Mouse (Mus musculus) lung, embryonic 15.5 days (tissue): Measurements from ENCODE around the gene Gm2001. TPM values are rescaled to one million over a fixed set of nuclear protein-coding genes. Genes with fewer than 3 reads are reported as not detected.
"Not testable (repeated sequence)": the region's sequence is repeated elsewhere in the genome, so short reads cannot be mapped to it uniquely, and the experiment has no call there.

Experiments used
- ATAC-seq: fragments of 200-750 bp; cut with Nextera tagmentation; 2 replicates; pipeline ENCODE4 v1.8.0; 2017; ENCODE audit warnings: moderate number of reproducible peaks, borderline replicate concordance; ENCODE audit not compliant: low FRiP score, low TSS enrichment; ENCODE audit errors: extremely low read depth
- H3K27ac ChIP-seq: fragments of 300-500 bp; sonication (generic); 2 replicates; pipeline ENCODE4 v1.5.1; 2015; ENCODE audit warnings: moderate library complexity, mild to moderate bottlenecking, inconsistent platforms
- H3K27me3 ChIP-seq: fragments of 300-500 bp; sonication (generic); 2 replicates; pipeline ENCODE4 v1.6.1; 2015; ENCODE audit warnings: inconsistent platforms
- H3K36me3 ChIP-seq: fragments of 300-500 bp; sonication (generic); 2 replicates; pipeline ENCODE4 v1.6.1; 2015; ENCODE audit warnings: inconsistent platforms
- H3K4me1 ChIP-seq: fragments of 300-500 bp; sonication (generic); 2 replicates; pipeline ENCODE4 v1.6.1; 2015; ENCODE audit warnings: inconsistent platforms
- H3K4me2 ChIP-seq: fragments of 300-500 bp; sonication (generic); 2 replicates; pipeline ENCODE4 v1.6.1; 2015; ENCODE audit warnings: inconsistent platforms, mild to moderate bottlenecking, moderate library complexity
- H3K4me3 ChIP-seq: fragments of 300-500 bp; sonication (generic); 2 replicates; pipeline ENCODE4 v1.5.1; 2015; ENCODE audit warnings: mild to moderate bottlenecking, inconsistent platforms
- H3K9ac ChIP-seq: fragments of 300-500 bp; sonication (generic); 2 replicates; pipeline ENCODE4 v1.6.1; 2015; ENCODE audit warnings: inconsistent platforms
- H3K9me3 ChIP-seq: fragments of 300-500 bp; sonication (generic); 2 replicates; pipeline ENCODE4 v1.6.1; 2016; ENCODE audit warnings: inconsistent platforms
- WGBS: fragments of 180-500 bp; shearing (Covaris S2); methylation state at CpG from one replicate; pipeline ENCODE4 v1.1.7; 2015; 5-methylcytosine and 5-hydroxymethylcytosine counted together
- polyA plus RNA-seq: library from polyadenylated mRNA; unstranded; fragments of >200 nt; fragmentation: Nextera tagmentation; extraction: Ambion mirVana; gene quantifications from 2 replicates; pipeline ENCODE4 v1.2.1, GENCODE M21; 2015

Gene Gm2001
- not detected in 2 replicates for polyA plus RNA-seq

- ATAC-seq, H3K27ac ChIP-seq, H3K36me3 ChIP-seq, H3K4me3 ChIP-seq, H3K27me3 ChIP-seq, H3K4me2 ChIP-seq, H3K4me1 ChIP-seq, H3K9me3 ChIP-seq, H3K9ac ChIP-seq: not testable (repeated sequence)
- WGBS: 61% methylated on average over 2 of the region's 2 CpGs
Measured at GRCm38 (mm10) chr12:87842239-87842638, at the start of gene Gm2001. Gene Gm2001, minus strand, starts transcription at chr12:87842339.

- H3K4me3 ChIP-seq, H3K9me3 ChIP-seq, ATAC-seq, H3K27ac ChIP-seq, H3K36me3 ChIP-seq, H3K4me2 ChIP-seq, H3K9ac ChIP-seq, H3K27me3 ChIP-seq, H3K4me1 ChIP-seq: not testable (repeated sequence)
- 77% methylated on average over 5 of the region's 5 CpGs for WGBS
Measured at GRCm38 (mm10) chr12:87873772-87874171, 31.6 kb upstream of the Gm2001 start, which contains the start of gene Gm2016. Gene Gm2016, plus strand, starts transcription at chr12:87874072.

- not testable (repeated sequence) for H3K4me2 ChIP-seq, H3K27me3 ChIP-seq, H3K4me1 ChIP-seq, ATAC-seq, H3K9ac ChIP-seq, H3K9me3 ChIP-seq, H3K27ac ChIP-seq, H3K36me3 ChIP-seq, H3K4me3 ChIP-seq
- WGBS: 74% methylated on average over 2 of the region's 2 CpGs
Measured at GRCm38 (mm10) chr12:87864048-87864447, 21.9 kb upstream of the Gm2001 start.

- WGBS: 93% methylated on average over 10 of the region's 11 CpGs
- H3K27ac ChIP-seq, H3K4me2 ChIP-seq, H3K4me3 ChIP-seq, H3K4me1 ChIP-seq, H3K27me3 ChIP-seq, H3K36me3 ChIP-seq, H3K9me3 ChIP-seq, H3K9ac ChIP-seq, ATAC-seq: not testable (repeated sequence)
Measured at GRCm38 (mm10) chr12:87863638-87864037, 21.5 kb upstream of the Gm2001 start.

- not testable (repeated sequence) for H3K9ac ChIP-seq, H3K27ac ChIP-seq, H3K36me3 ChIP-seq, H3K4me1 ChIP-seq, H3K4me2 ChIP-seq, H3K27me3 ChIP-seq, H3K4me3 ChIP-seq, H3K9me3 ChIP-seq
- WGBS: 82% methylated on average over 23 of the region's 23 CpGs
- peak; percentile 35; the same call in 1 of the 2 replicates for ATAC-seq
Measured at GRCm38 (mm10) chr12:87861740-87862692, 19.9 kb upstream of the Gm2001 start.

GRCm38 (mm10) chr12:87856067-87856466 lies 13.9 kb upstream of the Gm2001 start:
- not testable (repeated sequence) for H3K9ac ChIP-seq, H3K9me3 ChIP-seq
- 77% methylated on average over 1 of the region's 1 CpGs for WGBS

GRCm38 (mm10) chr12:87850657-87851056 lies 8.5 kb upstream of the Gm2001 start:
- WGBS: no CpG with 5 or more reads among the region's 2 CpGs
- H3K9ac ChIP-seq, ATAC-seq: not testable (repeated sequence)

More at GRCm38 (mm10) chr12:87856067-87856466, 13.9 kb upstream of the Gm2001 start:
- H3K4me3 ChIP-seq, H3K4me2 ChIP-seq, H3K27me3 ChIP-seq, H3K27ac ChIP-seq, H3K36me3 ChIP-seq, ATAC-seq, H3K4me1 ChIP-seq: not testable (repeated sequence)

GRCm38 (mm10) chr12:87816277-87816676 lies 25.9 kb downstream of the Gm2001 start, which contains the start of gene BB287469:
Gene BB287469, plus strand, starts transcription at chr12:87816577.
- H3K36me3 ChIP-seq, ATAC-seq, H3K9ac ChIP-seq, H3K4me3 ChIP-seq, H3K9me3 ChIP-seq, H3K27ac ChIP-seq, H3K4me1 ChIP-seq, H3K4me2 ChIP-seq, H3K27me3 ChIP-seq: not testable (repeated sequence)
- 80% methylated on average over 6 of the region's 6 CpGs for WGBS

More at GRCm38 (mm10) chr12:87850657-87851056, 8.5 kb upstream of the Gm2001 start:
- H3K27me3 ChIP-seq, H3K27ac ChIP-seq, H3K4me3 ChIP-seq, H3K4me1 ChIP-seq, H3K9me3 ChIP-seq, H3K36me3 ChIP-seq, H3K4me2 ChIP-seq: not testable (repeated sequence)

- not testable (repeated sequence) for H3K27ac ChIP-seq, H3K4me2 ChIP-seq, H3K4me1 ChIP-seq, H3K9ac ChIP-seq, H3K36me3 ChIP-seq, H3K27me3 ChIP-seq, H3K4me3 ChIP-seq, H3K9me3 ChIP-seq, ATAC-seq
- 83% methylated on average over 5 of the region's 5 CpGs for WGBS
Measured at GRCm38 (mm10) chr12:87797971-87798370, 44.2 kb downstream of the Gm2001 start.

- ATAC-seq, H3K9me3 ChIP-seq, H3K36me3 ChIP-seq, H3K4me3 ChIP-seq, H3K9ac ChIP-seq, H3K27me3 ChIP-seq, H3K4me2 ChIP-seq, H3K4me1 ChIP-seq, H3K27ac ChIP-seq: not testable (repeated sequence)
- 86% methylated on average over 1 of the region's 1 CpGs for WGBS
Measured at GRCm38 (mm10) chr12:87795212-87795611, 46.9 kb downstream of the Gm2001 start, which contains the start of gene Gm21936. Gene Gm21936, plus strand, starts transcription at chr12:87795512.
